Mouse (Mus musculus) left cerebral cortex, postnatal 14 days (tissue): ENCODE data around the gene Zdhhc14. TPM values are rescaled to one million over a fixed set of nuclear protein-coding genes. Genes with fewer than 3 reads are reported as not detected.
A peak's percentile ranks its signal among the peaks of the same experiment; 100 is the strongest.

ENCODE experiments used
- DNase-seq, 2 experiments: peaks; one replicate each; pipeline ENCODE4 v3.0.0; 2021 to 2022; ENCODE audit warnings: low spot score in 2 of 2, mixed read lengths in 1 of 2
- intact Hi-C: fragments of 180-260 bp; cut with DNase I; formaldehyde crosslinking; loops from one replicate; pipeline ENCODE4 v1.15.1; 2025
- total RNA-seq, 2 experiments: library from RNA; stranded (reverse); gene quantifications; 2 replicates each; pipeline ENCODE4 v1.2.3; 2021

Zdhhc14 gene
- total RNA-seq, 2 experiments from 2014 or later: 41.1 to 41.3 TPM

GRCm38 (mm10) chr17:5692661-5693060 lies 200.3 kb downstream of the Zdhhc14 start:
- intact Hi-C loops: no loop called here
- DNase-seq: no peak

- DNase-seq: no peak
- intact Hi-C loops: no loop called here
These were observed 200.9 kb downstream of the Zdhhc14 start for GRCm38 (mm10) chr17:5693256-5693655.

- no peak for DNase-seq
- intact Hi-C loops: no loop called here
These were observed 206.2 kb downstream of the Zdhhc14 start for GRCm38 (mm10) chr17:5698447-5699096.

- intact Hi-C loops: no loop called here
- DNase-seq: no peak
These were observed 218.2 kb downstream of the Zdhhc14 start for GRCm38 (mm10) chr17:5710320-5711104.

- DNase-seq: no peak
- intact Hi-C loops: no loop called here
These were observed 219.5 kb downstream of the Zdhhc14 start for GRCm38 (mm10) chr17:5711861-5712260.

GRCm38 (mm10) chr17:5713141-5713540 lies 220.8 kb downstream of the Zdhhc14 start:
- intact Hi-C loops: no loop called here
- no peak for DNase-seq

- no peak for DNase-seq
- intact Hi-C loops: no loop called here
These were observed 224.6 kb downstream of the Zdhhc14 start for GRCm38 (mm10) chr17:5716912-5717311.

GRCm38 (mm10) chr17:5718768-5719387 lies 226.5 kb downstream of the Zdhhc14 start:
- intact Hi-C loops: no loop called here
- DNase-seq: no peak

- DNase-seq: no peak
- intact Hi-C loops: no loop called here
These were observed 230.4 kb downstream of the Zdhhc14 start for GRCm38 (mm10) chr17:5722802-5723201.

- intact Hi-C loops: no loop called here
These were observed 231.3 kb downstream of the Zdhhc14 start for GRCm38 (mm10) chr17:5723601-5724189.

GRCm38 (mm10) chr17:5729587-5730125 lies 237.3 kb downstream of the Zdhhc14 start:
- DNase-seq: no peak
- intact Hi-C loops: no loop called here

More at GRCm38 (mm10) chr17:5723601-5724189, 231.3 kb downstream of the Zdhhc14 start:
- DNase-seq: no peak

GRCm38 (mm10) chr17:5730538-5730937 lies 238.2 kb downstream of the Zdhhc14 start:
- intact Hi-C loops: no loop called here

GRCm38 (mm10) chr17:5733400-5733799 lies 241.0 kb downstream of the Zdhhc14 start:
- DNase-seq: peak; percentile 61 to 72
- intact Hi-C loops: no loop called here

More at GRCm38 (mm10) chr17:5730538-5730937, 238.2 kb downstream of the Zdhhc14 start:
- no peak for DNase-seq

GRCm38 (mm10) chr17:5741061-5741460 lies 248.7 kb downstream of the Zdhhc14 start:
- no peak for DNase-seq
- intact Hi-C loops: no loop called here

GRCm38 (mm10) chr17:5744016-5744415 lies 251.7 kb downstream of the Zdhhc14 start:
- intact Hi-C loops: no loop called here
- no peak for DNase-seq

- no peak for DNase-seq
- intact Hi-C loops: loop anchor here (5.0 kb wide), 1 partner anchor 254 kb away; the partner anchor contains the start of gene Zdhhc14
These were observed 254.0 kb downstream of the Zdhhc14 start for GRCm38 (mm10) chr17:5746378-5746777.

- intact Hi-C loops: loop anchor here (5.0 kb wide), 1 partner anchor 256 kb away; the partner anchor contains the start of gene Zdhhc14
- no peak for DNase-seq
These were observed 255.5 kb downstream of the Zdhhc14 start for GRCm38 (mm10) chr17:5747539-5748500.

GRCm38 (mm10) chr17:5748501-5748894 lies 256.1 kb downstream of the Zdhhc14 start:
- intact Hi-C loops: loop anchor here (5.0 kb wide), 1 partner anchor 256 kb away; the partner anchor contains the start of gene Zdhhc14
- DNase-seq: peak in 1 of 2 experiments; percentile 47
